Mouse (Mus musculus): Measurements from ENCODE around the gene Pef1. TPM values are rescaled to one million over a fixed set of nuclear protein-coding genes. Genes with fewer than 3 reads are reported as not detected.

Pef1 gene
- 69.2 and 73.2 TPM in 2 replicates for polyA plus RNA-seq (2016; fragmentation: Nextera tagmentation; extraction: Ambion mirVana)

DNA sequence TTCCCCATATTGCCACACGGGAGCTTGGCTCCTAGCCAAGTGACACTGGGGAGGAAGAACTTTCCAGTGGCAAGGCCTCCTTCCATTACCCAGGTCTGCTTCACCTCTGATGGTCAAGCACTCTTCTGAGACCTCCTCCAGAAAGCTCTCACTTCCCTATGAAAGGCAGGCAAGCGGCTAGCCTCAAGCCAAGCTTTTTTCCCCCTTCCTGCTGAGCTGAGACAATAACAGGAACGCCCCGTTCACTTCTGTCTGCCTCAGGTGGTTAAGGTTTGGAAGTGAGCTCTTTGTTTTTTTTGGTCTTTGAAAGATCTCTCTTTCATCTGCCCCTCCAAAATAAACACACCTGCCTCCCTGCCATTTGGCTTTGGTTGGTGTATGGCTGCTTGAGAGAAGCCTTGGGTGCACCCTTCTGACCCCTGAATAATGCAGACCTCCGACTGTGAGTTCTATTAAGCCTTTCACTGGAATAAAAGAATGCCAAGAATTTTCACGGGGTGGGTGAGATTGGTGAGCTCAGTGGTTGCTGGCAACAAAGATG lies at the start of gene Pef1:
TSS of gene Pef1 (plus strand) at position 448 of the 541 bp plus-strand sequence.
- no peaks in the 10 kb centered on the region for H3K36me3 ChIP-seq (replicated peaks)
- H3K27me3 ChIP-seq (replicated peaks; ENCODE audit: low read depth, poor library complexity, severe bottlenecking), result peaks cover 14% of the 10 kb centered on the region
- peak within 1 kb of the TSS; percentile 36; the same call in 1 of the 2 replicates for H3K27ac ChIP-seq (replicated peaks)
- no peaks in the 10 kb centered on the region for H3K9me3 ChIP-seq
- peaks cover 38% of the 10 kb centered on the region for H3K4me1 ChIP-seq
- no peak for DNase-seq (ENCODE audit: low spot score)
- WGBS, result 8% methylated on average over 6 of the region's 6 CpGs
- no peak within 1 kb of the TSS for H3K4me3 ChIP-seq

DNA sequence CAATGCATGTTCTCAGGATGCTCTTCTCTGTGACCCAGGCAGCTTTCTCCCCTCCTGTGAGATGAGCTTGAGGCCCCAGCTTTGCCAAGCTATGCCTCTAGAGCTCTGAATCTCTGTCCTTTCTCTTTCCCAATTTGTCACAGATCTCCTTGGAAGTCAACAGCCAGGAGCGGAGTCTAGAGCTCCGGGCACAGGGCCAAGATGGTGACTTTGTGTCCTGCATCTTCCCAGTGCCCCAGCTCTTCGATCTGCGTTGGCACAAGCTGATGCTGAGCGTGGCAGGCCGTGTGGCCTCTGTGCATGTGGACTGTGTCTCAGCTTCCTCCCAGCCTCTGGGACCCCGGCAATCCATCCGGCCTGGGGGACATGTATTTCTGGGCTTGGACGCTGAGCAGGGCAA lies 49.2 kb upstream of the Pef1 start:
- Histone ChIP-seq H3K4me1 (peaks cover 40% of the 10 kb centered on the region), H3K27ac (replicated peaks) (no peak overlapping the region), H3K4me3 (no peak overlapping the region), H3K36me3 (replicated peaks) (no peaks in the 10 kb centered on the region), H3K27me3 (replicated peaks; ENCODE audit: low read depth, poor library complexity, severe bottlenecking) (peaks cover 20% of the 10 kb centered on the region), H3K9me3 (no peaks in the 10 kb centered on the region)
- WGBS, result 92% methylated on average over 9 of the region's 9 CpGs
- DNase-seq (ENCODE audit: low spot score), result no peak

DNA sequence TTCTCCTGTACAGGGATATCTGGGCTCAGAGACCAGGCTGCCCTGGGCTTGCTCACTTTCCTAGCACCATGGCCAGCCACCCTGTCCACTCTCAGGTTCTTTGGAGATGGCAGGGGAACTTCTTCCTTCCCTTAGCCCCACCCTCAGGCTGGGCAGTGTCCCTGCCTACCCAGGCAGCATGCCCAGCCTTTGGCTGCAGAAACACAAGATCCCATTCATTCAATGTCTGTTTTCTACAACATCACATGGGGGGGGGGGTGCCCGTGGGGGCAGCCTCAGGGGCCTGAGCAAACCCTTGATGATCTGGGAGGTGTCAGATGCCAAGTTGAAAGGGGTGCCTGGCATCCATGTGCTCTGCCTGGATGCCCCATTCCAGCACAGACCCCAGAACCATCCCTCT lies 47.6 kb upstream of the Pef1 start:
- WGBS, result 46% methylated on average over 1 of the region's 1 CpGs

DNA sequence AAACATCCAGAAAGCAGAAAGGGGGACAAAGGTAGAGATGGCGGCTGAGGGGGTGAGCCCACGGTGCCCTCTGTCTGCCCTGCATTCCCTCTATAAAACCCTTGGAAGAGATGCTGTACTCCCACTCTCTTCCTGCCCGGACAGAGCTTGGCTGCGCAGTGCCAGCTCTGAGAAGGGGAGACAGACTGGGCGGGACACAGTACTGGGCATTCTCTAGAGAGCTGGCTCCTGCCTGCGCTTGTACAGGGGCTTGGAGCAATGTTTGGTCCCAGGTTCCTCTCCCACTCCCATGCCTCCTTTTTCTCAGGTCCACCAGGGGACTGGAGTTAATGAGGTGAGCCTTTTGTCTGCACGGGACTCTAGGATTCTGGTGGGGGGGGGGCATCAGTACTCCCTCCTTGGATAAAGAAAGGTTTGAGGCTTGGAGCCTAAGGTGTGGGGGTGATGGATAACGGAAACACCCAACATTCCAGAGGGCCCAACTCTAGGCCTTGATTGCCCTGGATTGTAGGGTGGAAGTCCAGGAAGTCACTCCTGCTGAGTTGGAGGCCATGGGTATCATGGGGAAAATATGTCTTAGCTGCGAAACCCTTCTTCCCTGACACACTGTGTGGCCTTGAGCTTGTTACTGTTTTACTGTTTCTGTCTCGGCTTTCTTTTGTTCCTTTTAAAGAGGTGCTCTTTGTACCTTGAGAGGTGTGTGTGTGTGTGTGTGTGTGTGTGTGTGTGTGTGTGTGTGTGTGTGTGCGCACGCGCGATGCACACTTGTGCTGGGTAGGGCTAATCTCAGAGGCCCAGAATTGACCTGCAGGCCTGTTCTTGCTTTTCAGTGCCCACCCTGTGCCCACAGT lies 47.0 kb upstream of the Pef1 start:
- no peak for DNase-seq (ENCODE audit: low spot score)
- Histone ChIP-seq H3K4me3 (no peak overlapping the region), H3K9me3 (no peaks in the 10 kb centered on the region), H3K27ac (replicated peaks) (0 out of 2 replicates have a peak overlapping the region, but pooled peaks have one; percentile 19), H3K27me3 (replicated peaks; ENCODE audit: low read depth, poor library complexity, severe bottlenecking) (0 out of 2 replicates have a peak, but pooled peaks cover 9% of the 10 kb centered on the region), H3K36me3 (replicated peaks) (no peaks in the 10 kb centered on the region), H3K4me1 (peaks cover 39% of the 10 kb centered on the region)
- 81% methylated on average over 14 of the region's 14 CpGs for WGBS

More for the DNA sequence above, 47.6 kb upstream of the Pef1 start:
- DNase-seq (ENCODE audit: low spot score), result no peak
- Histone ChIP-seq H3K4me1 (peaks cover 40% of the 10 kb centered on the region), H3K27me3 (replicated peaks; ENCODE audit: low read depth, poor library complexity, severe bottlenecking) (0 out of 2 replicates have a peak, but pooled peaks cover 9% of the 10 kb centered on the region), H3K4me3 (no peak overlapping the region), H3K36me3 (replicated peaks) (no peaks in the 10 kb centered on the region), H3K9me3 (no peaks in the 10 kb centered on the region), H3K27ac (replicated peaks) (0 out of 2 replicates have a peak overlapping the region, but pooled peaks have one; percentile 19)

DNA sequence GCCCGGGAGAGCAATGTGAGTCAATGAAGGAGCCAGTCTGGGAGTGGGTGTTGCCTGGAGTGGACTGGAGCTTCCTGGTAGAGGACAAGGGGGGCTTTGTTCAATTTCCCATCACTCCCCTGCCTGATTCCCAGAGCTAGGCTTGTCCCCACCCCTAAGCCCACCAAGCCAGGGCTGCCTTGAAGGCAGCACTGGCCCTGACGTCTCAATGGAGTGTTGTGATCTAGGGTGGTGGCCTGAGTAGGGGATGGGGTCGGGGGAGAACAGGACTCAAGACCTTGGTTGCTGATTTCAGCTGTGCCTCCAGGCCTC lies 46.4 kb upstream of the Pef1 start:
- H3K36me3 ChIP-seq (replicated peaks), result no peaks in the 10 kb centered on the region
- no peaks in the 10 kb centered on the region for H3K9me3 ChIP-seq
- no peak for DNase-seq (ENCODE audit: low spot score)
- H3K27me3 ChIP-seq (replicated peaks; ENCODE audit: low read depth, poor library complexity, severe bottlenecking), result 0 out of 2 replicates have a peak, but pooled peaks cover 9% of the 10 kb centered on the region
- 44% methylated on average over 3 of the region's 3 CpGs for WGBS
- H3K4me3 ChIP-seq, result no peak overlapping the region
- 0 out of 2 replicates have a peak overlapping the region, but pooled peaks have one; percentile 5 for H3K27ac ChIP-seq (replicated peaks)
- peaks cover 38% of the 10 kb centered on the region for H3K4me1 ChIP-seq

DNA sequence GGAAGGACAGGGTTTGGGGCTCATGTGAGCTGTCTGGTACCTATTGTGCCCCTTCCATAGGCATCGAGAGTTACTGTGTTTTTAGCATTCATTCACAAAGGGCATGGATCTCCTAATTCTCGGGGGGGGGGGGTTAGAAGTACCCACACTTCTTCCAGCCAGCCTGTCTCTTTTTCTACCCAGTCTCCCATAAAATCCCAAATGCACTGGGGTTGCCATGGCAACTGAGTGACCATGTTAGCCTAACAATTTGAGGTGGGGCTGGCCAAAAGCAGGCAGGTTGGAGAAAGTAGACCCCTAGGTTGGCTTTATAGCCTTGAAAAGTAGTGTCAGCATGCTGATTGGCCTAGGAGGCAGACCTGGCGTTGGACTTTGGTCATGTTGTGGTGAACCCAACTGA lies 45.9 kb upstream of the Pef1 start:
- Histone ChIP-seq H3K36me3 (replicated peaks) (no peaks in the 10 kb centered on the region), H3K9me3 (no peaks in the 10 kb centered on the region), H3K4me1 (peaks cover 40% of the 10 kb centered on the region), H3K27ac (replicated peaks) (0 out of 2 replicates have a peak overlapping the region, but pooled peaks have one; percentile 5), H3K27me3 (replicated peaks; ENCODE audit: low read depth, poor library complexity, severe bottlenecking) (0 out of 2 replicates have a peak, but pooled peaks cover 9% of the 10 kb centered on the region), H3K4me3 (no peak overlapping the region)
- no peak for DNase-seq (ENCODE audit: low spot score)
- WGBS, result 76% methylated on average over 3 of the region's 3 CpGs

DNA sequence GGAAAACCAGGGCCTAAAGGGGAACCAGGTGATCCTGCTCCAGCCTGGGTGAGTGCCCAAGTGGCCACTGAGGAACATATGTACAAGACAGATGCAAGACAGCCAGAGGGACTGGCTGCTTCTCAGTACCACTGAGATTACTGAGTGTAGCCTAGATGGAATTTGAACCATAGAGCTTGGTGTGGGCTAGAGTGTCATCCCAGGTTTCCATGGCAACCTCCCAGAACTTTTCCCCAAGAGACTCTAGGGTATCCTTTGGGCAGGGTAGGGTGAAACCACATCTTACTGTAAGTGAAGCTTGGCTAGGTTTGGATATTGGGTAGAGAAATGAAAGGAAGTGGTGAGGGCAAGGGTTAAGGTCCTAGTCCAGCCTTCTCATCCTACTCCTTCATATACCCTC lies 41.4 kb upstream of the Pef1 start:
- Histone ChIP-seq H3K27ac (replicated peaks) (no peak overlapping the region), H3K27me3 (replicated peaks; ENCODE audit: low read depth, poor library complexity, severe bottlenecking) (peaks cover 9% of the 10 kb centered on the region; the same call in 1 of the 2 replicates), H3K4me3 (no peak overlapping the region), H3K36me3 (replicated peaks) (no peaks in the 10 kb centered on the region), H3K9me3 (no peaks in the 10 kb centered on the region), H3K4me1 (peaks cover 33% of the 10 kb centered on the region)
- no peak for DNase-seq (ENCODE audit: low spot score)

DNA sequence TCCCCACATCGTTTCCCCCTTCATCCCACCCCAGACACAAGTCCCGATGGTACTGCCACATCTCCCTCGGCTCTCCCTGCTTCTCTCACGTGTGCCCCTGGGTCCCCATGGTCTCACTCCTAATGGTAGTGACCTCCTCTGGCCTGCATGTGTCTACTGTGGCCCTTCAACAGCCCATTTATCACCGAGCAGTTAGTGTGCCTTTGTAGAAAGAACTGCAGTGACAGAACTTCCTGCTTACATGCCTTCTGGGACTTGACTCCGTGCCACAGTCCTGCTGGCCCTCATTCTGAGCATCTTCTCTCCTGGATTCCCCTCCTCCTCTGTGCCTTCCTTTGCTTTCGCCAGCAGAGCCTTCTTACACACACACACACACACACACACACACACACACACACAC lies 39.2 kb upstream of the Pef1 start:
- 75% methylated on average over 7 of the region's 7 CpGs for WGBS
- peaks cover 9% of the 10 kb centered on the region; the same call in 1 of the 2 replicates for H3K27me3 ChIP-seq (replicated peaks; ENCODE audit: low read depth, poor library complexity, severe bottlenecking)
- no peak overlapping the region for H3K27ac ChIP-seq (replicated peaks)
- H3K9me3 ChIP-seq, result no peaks in the 10 kb centered on the region
- peaks cover 36% of the 10 kb centered on the region for H3K4me1 ChIP-seq
- no peaks in the 10 kb centered on the region for H3K36me3 ChIP-seq (replicated peaks)
- no peak overlapping the region for H3K4me3 ChIP-seq
- DNase-seq (ENCODE audit: low spot score), result no peak

DNA sequence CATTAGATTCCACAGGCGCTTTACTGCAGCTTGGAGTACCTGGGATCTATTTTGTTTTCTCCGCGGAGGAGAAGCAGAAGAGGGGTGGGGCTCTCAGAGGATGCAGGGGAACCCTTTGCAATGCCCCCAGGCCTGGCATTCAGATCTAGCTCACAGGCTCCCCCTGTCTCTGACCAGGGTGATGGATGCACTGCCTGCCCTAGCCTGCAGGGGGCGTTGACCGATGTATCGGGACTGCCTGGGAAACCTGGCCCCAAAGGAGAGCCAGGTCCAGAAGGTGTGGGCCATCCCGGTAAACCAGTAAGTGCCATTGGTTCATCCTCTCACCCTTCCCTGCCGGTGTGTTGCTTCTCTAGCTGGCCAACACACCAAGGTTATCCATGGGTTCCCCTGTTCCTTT lies 35.5 kb upstream of the Pef1 start:
- DNase-seq (ENCODE audit: low spot score), result peak; percentile 44
- Histone ChIP-seq H3K27me3 (replicated peaks; ENCODE audit: low read depth, poor library complexity, severe bottlenecking) (peaks cover 9% of the 10 kb centered on the region; the same call in 1 of the 2 replicates), H3K36me3 (replicated peaks) (no peaks in the 10 kb centered on the region), H3K27ac (replicated peaks) (no peak overlapping the region), H3K4me3 (no peak overlapping the region), H3K9me3 (no peaks in the 10 kb centered on the region), H3K4me1 (peaks cover 14% of the 10 kb centered on the region; the same call in 1 of the 2 replicates)
- WGBS, result 12% methylated on average over 8 of the region's 8 CpGs

DNA sequence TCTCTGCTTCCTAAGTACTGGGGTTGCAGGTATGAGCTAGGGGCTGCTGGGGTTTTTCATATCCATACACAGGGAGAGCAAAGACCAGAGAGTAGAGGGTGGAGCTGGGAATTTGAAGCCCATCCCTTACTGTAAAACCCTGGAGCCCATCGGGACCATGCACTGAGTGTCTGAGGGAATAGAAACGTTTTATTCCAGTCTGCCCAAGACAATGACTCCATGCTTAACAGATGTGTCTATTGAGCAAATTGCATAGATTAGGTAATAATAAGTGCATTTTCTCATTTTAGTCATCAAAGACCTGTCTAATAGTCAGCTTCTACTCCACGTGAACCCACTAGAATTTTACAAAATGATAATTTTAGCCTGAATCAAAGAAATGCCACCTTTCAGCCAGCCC lies 31.8 kb upstream of the Pef1 start:
- H3K36me3 ChIP-seq (replicated peaks), result no peaks in the 10 kb centered on the region
- H3K27me3 ChIP-seq (replicated peaks; ENCODE audit: low read depth, poor library complexity, severe bottlenecking), result peaks cover 15% of the 10 kb centered on the region
- no peak for DNase-seq (ENCODE audit: low spot score)
- H3K27ac ChIP-seq (replicated peaks), result no peak overlapping the region
- no peaks in the 10 kb centered on the region for H3K9me3 ChIP-seq
- 73% methylated on average over 3 of the region's 3 CpGs for WGBS
- no peak overlapping the region for H3K4me3 ChIP-seq
- peaks cover 11% of the 10 kb centered on the region; the same call in 1 of the 2 replicates for H3K4me1 ChIP-seq

DNA sequence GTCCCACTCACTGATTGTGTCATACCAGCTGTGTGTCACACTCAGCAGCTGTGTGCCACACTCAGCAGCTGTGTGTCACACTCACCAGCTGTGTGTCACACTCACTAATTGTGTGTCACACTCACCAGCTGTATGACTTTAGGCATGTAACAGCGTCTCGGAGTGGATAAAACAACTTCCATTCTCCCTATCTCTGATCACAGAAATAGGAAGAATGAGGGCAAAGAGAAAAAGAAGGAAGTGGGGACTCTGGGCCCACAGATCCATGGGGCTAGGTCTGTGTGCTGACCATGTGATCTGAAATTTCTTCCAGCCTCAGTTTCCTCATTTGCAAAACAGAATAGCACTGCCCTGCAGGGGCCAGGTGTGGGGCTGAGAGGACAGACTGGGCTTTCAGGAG lies 30.6 kb upstream of the Pef1 start:
- Histone ChIP-seq H3K4me1 (peaks cover 7% of the 10 kb centered on the region; the same call in 1 of the 2 replicates), H3K27ac (replicated peaks) (no peak overlapping the region), H3K4me3 (no peak overlapping the region), H3K9me3 (no peaks in the 10 kb centered on the region), H3K36me3 (replicated peaks) (no peaks in the 10 kb centered on the region), H3K27me3 (replicated peaks; ENCODE audit: low read depth, poor library complexity, severe bottlenecking) (peaks cover 23% of the 10 kb centered on the region)
- no peak for DNase-seq (ENCODE audit: low spot score)
- WGBS, result 94% methylated on average over 2 of the region's 2 CpGs

DNA sequence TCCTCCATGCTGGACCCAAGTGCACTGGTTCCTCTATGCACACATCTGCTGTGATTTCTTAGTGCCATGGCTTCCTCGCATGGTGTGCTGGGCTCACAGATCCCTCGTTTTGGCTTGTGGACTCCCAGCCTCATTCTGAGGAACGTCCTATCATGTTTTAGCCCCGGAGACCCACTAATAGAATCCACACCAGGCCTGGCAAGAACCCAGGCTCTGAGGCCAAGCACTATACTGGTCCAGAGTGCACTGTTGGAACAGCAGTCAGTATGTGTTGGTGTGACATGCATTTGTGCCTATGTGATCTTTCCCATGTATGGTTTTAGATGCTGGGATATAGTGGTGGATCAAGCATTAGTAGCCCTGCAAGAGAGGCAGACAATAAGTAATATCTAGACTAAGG lies 29.0 kb upstream of the Pef1 start:
- H3K9me3 ChIP-seq, result no peaks in the 10 kb centered on the region
- no peaks in the 10 kb centered on the region for H3K36me3 ChIP-seq (replicated peaks)
- no peak overlapping the region for H3K4me3 ChIP-seq
- H3K27ac ChIP-seq (replicated peaks), result no peak overlapping the region
- H3K4me1 ChIP-seq, result peaks cover 14% of the 10 kb centered on the region
- H3K27me3 ChIP-seq (replicated peaks; ENCODE audit: low read depth, poor library complexity, severe bottlenecking), result peaks cover 39% of the 10 kb centered on the region
- 87% methylated on average over 4 of the region's 4 CpGs for WGBS
- DNase-seq (ENCODE audit: low spot score), result no peak
